Mouse (Mus musculus) cerebellum, adult 2 months (tissue): Measurements from ENCODE around the gene Sorcs2.

Experiments
- CTCF ChIP-seq: fragments of 200-500 bp; IDR thresholded peaks from 2 replicates; pipeline ENCODE4 v1.5.1; 2011; ENCODE audit warnings: low read depth, mild to moderate bottlenecking, control low read depth, low read length, moderate library complexity, borderline replicate concordance; ENCODE audit not compliant: insufficient read depth
- POLR2A ChIP-seq: fragments of 200-500 bp; IDR thresholded peaks from 2 replicates; pipeline ENCODE4 v1.6.1; 2011; ENCODE audit warnings: low read length, control low read depth, borderline replicate concordance; ENCODE audit not compliant: insufficient read depth

DNA sequence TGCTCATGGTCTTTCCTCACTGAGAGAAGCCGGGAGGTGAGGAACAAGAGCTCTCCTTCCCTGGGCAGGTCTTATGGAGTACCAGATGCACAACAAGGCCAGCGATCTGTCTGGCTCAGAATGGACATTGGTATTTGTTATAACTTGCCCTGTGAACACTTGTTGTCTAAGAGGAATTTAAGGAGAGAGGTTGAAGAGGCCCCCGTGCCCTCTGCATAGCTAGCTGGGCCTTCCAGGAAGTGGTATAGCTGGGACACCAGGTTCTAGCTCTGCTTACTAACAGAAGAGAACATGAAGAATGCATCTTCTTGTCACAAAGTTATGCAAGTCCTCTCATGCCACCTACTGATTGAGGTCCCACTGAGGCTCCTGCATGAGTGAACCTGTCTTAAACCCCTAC is 149.9 kb downstream of the Sorcs2 start:
- TF ChIP-seq CTCF (no peak), POLR2A (no peak)
